Comparison of ENCODE assay signal across 8 mouse cellular contexts in the genomic region with DNA sequence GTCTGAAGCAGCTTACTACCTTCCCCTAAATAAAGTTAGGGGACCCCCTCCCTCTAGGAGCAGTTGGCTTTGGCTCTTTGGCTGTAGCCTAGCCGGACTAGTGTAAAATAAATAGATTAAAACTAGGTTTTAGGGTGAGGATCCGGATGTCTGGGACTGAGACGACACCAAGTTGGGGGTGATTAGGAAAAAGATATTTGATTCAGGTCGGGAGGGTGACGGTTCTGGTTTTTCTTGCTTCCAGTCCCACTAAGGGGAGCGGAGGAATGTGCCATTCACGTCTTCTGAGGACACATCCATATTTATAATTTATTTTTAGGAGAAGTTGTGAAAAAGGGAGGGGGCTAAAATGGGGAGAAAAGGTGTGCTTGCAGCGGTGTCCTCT.
DNase-seq lines count a peak whose midpoint lies in the region; ATAC-seq and TF ChIP-seq lines count a peak whose summit lies in the region.

No protein-coding gene starts in this region.

- ATAC-seq in hindbrain, embryonic 14.5 days (ENCODE audit: low FRiP score), result no peak
- no peak for ATAC-seq in midbrain, embryonic 13.5 days

- no peak for DNase-seq in kidney, adult 2 months
- DNase-seq in kidney, postnatal 14 days, result no peak
- no peak for DNase-seq in embryonic facial prominence, embryonic 10.5 days (ENCODE audit: low spot score)
- DNase-seq in hindbrain, embryonic 14.5 days (ENCODE audit: low spot score), result no peak
- DNase-seq in ovary, postnatal 10 days (ENCODE audit: low spot score), result no peak
- no peak for DNase-seq in Muller cell, postnatal 12 days (ENCODE audit: inconsistent ontology term)
- DNase-seq in ovary, postnatal 36 days (ENCODE audit: low spot score), result no peak

- 52% methylated on average over 8 of the region's 8 CpGs for WGBS in kidney, adult 2 months
- WGBS in embryonic facial prominence, embryonic 10.5 days, result 8% methylated on average over 8 of the region's 8 CpGs
- 13% methylated on average over 8 of the region's 8 CpGs for WGBS in hindbrain, embryonic 14.5 days
- WGBS in midbrain, embryonic 13.5 days, result 8% methylated on average over 8 of the region's 8 CpGs

- H3K4me1 ChIP-seq in kidney, adult 2 months (ENCODE audit: control insufficient read depth, insufficient read depth, low read length), result no peaks in the 10 kb centered on the region
- peaks cover 37% of the 10 kb centered on the region for H3K4me1 ChIP-seq in embryonic facial prominence, embryonic 10.5 days
- peaks cover 13% of the 10 kb centered on the region; the same call in 1 of the 2 replicates for H3K4me1 ChIP-seq in hindbrain, embryonic 14.5 days (replicated peaks; ENCODE audit: control insufficient read depth, insufficient read depth, low read length)
- H3K4me1 ChIP-seq in midbrain, embryonic 13.5 days (replicated peaks), result peaks cover 58% of the 10 kb centered on the region

- no peak for TF ChIP-seq CTCF in kidney, adult 2 months (conservative IDR thresholded peaks at IDR 0.05; ENCODE audit: insufficient read depth, insufficient read length, low read depth, low read length)

- peak overlapping the region; percentile 56 for H3K4me3 ChIP-seq in kidney, adult 2 months (ENCODE audit: insufficient read depth, low read depth, low read length)
- peak overlapping the region; percentile 86 for H3K4me3 ChIP-seq in embryonic facial prominence, embryonic 10.5 days
- H3K4me3 ChIP-seq in hindbrain, embryonic 14.5 days (replicated peaks; ENCODE audit: low read length), result peak overlapping the region; percentile 70
- H3K4me3 ChIP-seq in midbrain, embryonic 13.5 days (replicated peaks), result peak overlapping the region; percentile 76

- no peaks in the 10 kb centered on the region for H3K36me3 ChIP-seq in kidney, adult 2 months (ENCODE audit: control insufficient read depth, insufficient read depth, low read length)
- no peaks in the 10 kb centered on the region for H3K36me3 ChIP-seq in embryonic facial prominence, embryonic 10.5 days (replicated peaks)
- H3K36me3 ChIP-seq in hindbrain, embryonic 14.5 days (replicated peaks; ENCODE audit: control insufficient read depth, insufficient read depth), result no peaks in the 10 kb centered on the region
- no peaks in the 10 kb centered on the region for H3K36me3 ChIP-seq in midbrain, embryonic 13.5 days

- no peak overlapping the region for H3K27ac ChIP-seq in kidney, adult 2 months (ENCODE audit: insufficient read depth, low read depth, low read length)
- no peak overlapping the region; the same call in 1 of the 2 replicates for H3K27ac ChIP-seq in embryonic facial prominence, embryonic 10.5 days (replicated peaks)
- no peak overlapping the region for H3K27ac ChIP-seq in hindbrain, embryonic 14.5 days
- no peak overlapping the region for H3K27ac ChIP-seq in midbrain, embryonic 13.5 days

- H3K9me3 ChIP-seq in embryonic facial prominence, embryonic 10.5 days, result no peaks in the 10 kb centered on the region
- H3K9me3 ChIP-seq in hindbrain, embryonic 14.5 days (ENCODE audit: control insufficient read depth, low read length), result no peaks in the 10 kb centered on the region
- no peaks in the 10 kb centered on the region for H3K9me3 ChIP-seq in midbrain, embryonic 13.5 days

- H3K9ac ChIP-seq in hindbrain, embryonic 14.5 days, result peak overlapping the region; percentile 86; the same call in 1 of the 2 replicates
- peak overlapping the region; percentile 85; the same call in 1 of the 2 replicates for H3K9ac ChIP-seq in midbrain, embryonic 13.5 days (replicated peaks)

- no peak for TF ChIP-seq POLR2A in kidney, adult 2 months (IDR thresholded peaks at IDR 0.05; ENCODE audit: low read depth, low read length)

- H3K4me2 ChIP-seq in hindbrain, embryonic 14.5 days (replicated peaks), result peak overlapping the region; percentile 99
- H3K4me2 ChIP-seq in midbrain, embryonic 13.5 days (replicated peaks), result peak overlapping the region; percentile 99

- no peaks in the 10 kb centered on the region for H3K27me3 ChIP-seq in kidney, adult 2 months (replicated peaks; ENCODE audit: control insufficient read depth, insufficient read depth, low read length)
- peaks cover 98% of the 10 kb centered on the region for H3K27me3 ChIP-seq in embryonic facial prominence, embryonic 10.5 days (replicated peaks; ENCODE audit: low read depth, poor library complexity, severe bottlenecking)
- peaks cover 21% of the 10 kb centered on the region for H3K27me3 ChIP-seq in hindbrain, embryonic 14.5 days (ENCODE audit: control insufficient read depth, insufficient read depth, low read length)
- H3K27me3 ChIP-seq in midbrain, embryonic 13.5 days, result peaks cover 44% of the 10 kb centered on the region
